Mouse (Mus musculus): ENCODE results near the gene Grb2.

DNA sequence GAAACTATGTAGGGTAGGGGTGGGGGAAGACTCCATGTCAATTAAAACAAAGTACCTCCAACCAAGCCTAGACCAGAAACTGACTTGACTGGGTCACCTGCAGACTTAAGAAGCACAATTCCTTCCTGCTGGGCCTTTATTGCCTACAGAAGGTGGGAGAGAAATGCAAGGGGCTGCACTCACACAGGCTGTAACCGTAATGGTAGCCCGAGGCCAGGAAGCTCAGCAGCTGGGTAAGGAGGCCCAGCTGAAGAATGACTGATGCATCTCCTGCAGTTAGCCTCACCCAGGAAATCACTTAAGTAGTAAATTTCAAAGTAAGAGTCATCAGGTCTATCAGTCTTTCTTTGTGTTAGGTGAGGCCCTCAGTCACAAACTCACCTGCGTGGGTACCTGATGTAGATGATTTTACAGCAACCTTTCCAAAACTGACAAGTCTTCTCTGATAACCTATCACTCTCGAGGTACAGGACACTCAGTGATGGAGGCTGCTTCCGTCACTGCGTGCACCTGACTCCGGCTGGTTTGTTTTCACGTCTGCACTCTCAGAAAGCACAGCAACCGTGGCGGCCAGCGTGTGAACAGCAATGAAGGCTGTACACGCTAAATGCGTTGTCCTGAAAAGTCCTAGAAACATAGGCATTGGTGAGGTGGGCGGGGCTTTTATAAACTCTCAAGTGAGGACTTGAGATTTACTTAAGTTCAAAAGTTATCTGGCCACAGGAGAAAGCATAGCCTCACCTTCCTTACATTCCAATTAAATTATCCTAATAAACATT lies 19.1 kb downstream of the Grb2 start:
- TF ChIP-seq CTCF (IDR thresholded peaks at IDR 0.05; ENCODE audit: borderline replicate concordance, control insufficient read depth, extremely low read depth, insufficient read depth, low read length, poor library complexity), result no peak
- TF ChIP-seq POLR2A (IDR thresholded peaks at IDR 0.05; ENCODE audit: control insufficient read depth, extremely low read depth, insufficient read depth, low read length, poor library complexity), result no peak
